Mouse (Mus musculus): Measurements from ENCODE around the gene Ppp1ca.

Gene Ppp1ca

DNA sequence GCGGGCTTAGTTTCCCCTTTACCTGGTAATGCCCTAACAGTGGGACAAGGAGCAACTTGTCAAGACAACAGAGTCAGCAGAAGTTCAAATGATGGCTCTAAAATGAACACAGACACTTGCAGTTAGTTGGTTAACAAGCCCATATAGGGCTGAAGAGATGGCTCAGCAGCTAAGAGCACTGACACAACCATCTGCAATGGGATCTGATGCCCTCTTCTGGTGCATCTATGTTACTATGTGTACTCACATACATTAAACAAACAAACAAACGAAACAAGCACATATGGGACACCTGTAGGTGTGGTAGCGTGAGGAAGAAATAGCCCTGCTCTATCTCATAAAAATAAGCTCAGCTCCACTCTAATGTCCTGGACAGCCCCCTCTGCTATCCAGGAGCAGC lies 50.6 kb downstream of the Ppp1ca start:
- no peak for DNase-seq

DNA sequence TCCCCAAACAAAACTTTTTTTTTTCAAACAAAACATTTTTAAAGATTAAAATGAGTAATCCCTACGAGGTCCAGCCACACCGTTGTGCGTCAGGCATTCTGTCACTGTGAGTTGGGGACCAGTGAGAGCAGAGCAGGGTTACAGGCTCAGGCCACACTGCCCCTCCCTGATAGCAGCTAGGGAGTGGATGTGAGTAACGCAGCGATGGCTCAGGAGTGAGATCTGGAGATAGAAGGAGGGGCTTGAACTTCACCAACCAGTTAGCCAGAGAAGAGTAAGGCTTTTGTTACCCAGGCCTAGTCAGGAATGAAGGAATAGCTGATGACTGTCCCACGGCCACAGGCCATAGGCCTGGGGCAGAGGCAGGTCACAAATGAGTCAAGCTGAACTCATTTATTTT lies 52.9 kb downstream of the Ppp1ca start:
- no peak for DNase-seq

Measured in cerebellum, adult 11 months (tissue).